Mouse (Mus musculus) ES-Bruce4 (cell line): ENCODE results near the gene Fgg. TPM values are rescaled to one million over a fixed set of nuclear protein-coding genes. Genes with fewer than 3 reads are reported as not detected.

Experiments used
- H3K27ac ChIP-seq: 2 replicates; pipeline ENCODE4 v1.5.1; 2012; ENCODE audit warnings: low read length, inconsistent platforms; ENCODE audit not compliant: insufficient read depth
- H3K27me3 ChIP-seq: 2 replicates; pipeline ENCODE4 v1.6.1; 2012; ENCODE audit warnings: mild to moderate bottlenecking, low read length, inconsistent platforms; ENCODE audit not compliant: control insufficient read depth, poor library complexity, insufficient read depth, severe bottlenecking
- H3K36me3 ChIP-seq: 2 replicates; pipeline ENCODE4 v1.6.1; 2012; ENCODE audit warnings: inconsistent platforms, mild to moderate bottlenecking, low read length, moderate library complexity; ENCODE audit not compliant: control insufficient read depth, poor library complexity, insufficient read depth, severe bottlenecking
- H3K4me1 ChIP-seq: one replicate; pipeline ENCODE4 v1.8.1; 2011; ENCODE audit warnings: low read length; ENCODE audit not compliant: control insufficient read depth, insufficient read depth
- H3K4me3 ChIP-seq: 2 replicates; pipeline ENCODE4 v1.5.1; 2011; ENCODE audit warnings: low read depth, mild to moderate bottlenecking, low read length
- H3K9ac ChIP-seq: 2 replicates; pipeline ENCODE4 v1.6.1; 2012; ENCODE audit warnings: low read depth, mild to moderate bottlenecking, inconsistent platforms; ENCODE audit not compliant: poor library complexity, severe bottlenecking
- H3K9me3 ChIP-seq: replicated peaks from 2 replicates; pipeline ENCODE4 v1.6.1; 2012; ENCODE audit warnings: mild to moderate bottlenecking, low read length, inconsistent platforms; ENCODE audit not compliant: control insufficient read depth, poor library complexity, insufficient read depth, severe bottlenecking
- CTCF ChIP-seq: IDR thresholded peaks from one replicate; pipeline ENCODE4 v1.8.1; 2011; ENCODE audit warnings: low read depth, low read length
- EP300 ChIP-seq: IDR thresholded peaks from 2 replicates; pipeline ENCODE4 v1.6.1; 2011; ENCODE audit warnings: low read depth, low read length; ENCODE audit not compliant: insufficient read depth
- POLR2A ChIP-seq: IDR thresholded peaks from one replicate; pipeline ENCODE4 v1.8.1; 2011; ENCODE audit warnings: low read length; ENCODE audit not compliant: insufficient read depth
- polyA plus RNA-seq: library from polyadenylated mRNA; stranded (reverse); fragments of >200 nt; gene quantifications from 2 replicates; pipeline ENCODE4 v1.2.4, GENCODE M21; 2011; ENCODE audit warnings: low read depth; ENCODE audit not compliant: missing spikeins, insufficient read depth, insufficient read length

The Fgg gene
- polyA plus RNA-seq, 1 experiment = 0.94 TPM

DNA sequence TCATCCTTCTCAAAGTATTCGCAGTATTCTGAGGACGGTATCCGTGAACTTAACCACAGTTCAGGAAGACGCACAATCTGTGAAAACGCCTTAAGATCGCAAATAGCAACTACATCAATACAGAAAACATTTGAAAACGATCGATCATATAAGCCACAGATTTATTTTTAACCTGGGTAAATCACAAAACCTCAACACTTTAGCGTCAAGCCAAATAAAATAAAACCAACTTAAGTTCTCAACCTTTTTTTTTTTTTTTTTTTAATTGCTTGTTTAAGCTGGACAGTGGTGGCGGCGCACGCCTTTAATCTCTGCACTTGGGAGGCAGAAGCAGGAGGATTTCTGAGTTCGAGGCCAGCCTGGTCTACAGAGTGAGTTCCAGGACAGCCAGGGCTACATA, 47.2 kb downstream of the Fgg start:
- peaks cover 15% of the 10 kb centered on the region for H3K36me3 ChIP-seq
- H3K4me3 ChIP-seq = peak overlapping the region; percentile 62
- no peak overlapping the region for H3K27ac ChIP-seq
- TF ChIP-seq POLR2A = no peak
- TF ChIP-seq EP300 = no peak
- TF ChIP-seq CTCF = no peak
- no peaks in the 10 kb centered on the region for H3K4me1 ChIP-seq
- H3K9me3 ChIP-seq = no peaks in the 10 kb centered on the region
- H3K27me3 ChIP-seq = no peaks in the 10 kb centered on the region
- peak overlapping the region; percentile 22 for H3K9ac ChIP-seq

DNA sequence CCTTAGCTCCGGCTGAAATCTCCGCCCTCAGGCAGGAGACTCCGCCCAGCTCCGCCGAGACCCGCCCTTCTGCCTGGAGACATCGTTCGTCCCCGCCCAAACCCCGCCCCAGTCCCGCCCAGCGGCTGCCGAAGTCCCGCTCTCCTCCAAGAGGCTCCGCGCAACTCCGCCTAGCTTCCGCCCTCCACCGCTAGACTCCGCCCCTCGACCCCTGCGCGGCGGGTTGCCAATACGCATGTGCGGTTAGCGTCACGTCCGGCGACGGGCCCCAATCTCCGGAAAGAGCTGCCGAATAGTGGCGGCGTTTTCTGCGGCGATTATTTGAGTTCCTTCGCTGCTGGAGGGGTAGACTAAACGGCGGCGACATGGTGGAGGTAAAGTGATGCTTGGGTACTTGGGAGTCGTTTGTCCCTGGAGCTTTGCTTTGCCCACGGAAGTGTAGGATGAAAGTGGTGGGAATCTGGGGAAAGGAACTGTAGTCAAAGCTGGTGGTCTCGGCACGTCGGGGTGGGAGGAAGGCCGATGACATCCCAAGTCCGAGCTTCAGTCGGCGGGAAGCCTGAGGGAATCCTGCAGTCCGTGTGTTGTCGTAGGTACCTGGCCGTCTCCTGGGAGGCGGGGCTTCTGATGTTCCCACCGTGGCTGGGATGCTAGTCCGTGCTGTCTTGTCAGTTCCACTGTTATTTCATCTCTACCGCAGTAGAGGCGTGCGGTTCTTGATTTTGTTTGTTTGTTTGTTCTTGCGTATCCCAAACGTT, 47.9 kb downstream of the Fgg start, which contains the start of gene Plrg1:
Gene Plrg1, plus strand, starts transcription at position 242 of the 758 bp plus-strand sequence.
- no peaks in the 10 kb centered on the region for H3K27me3 ChIP-seq
- H3K27ac ChIP-seq = peak within 1 kb of the TSS; percentile 49; the same call in 1 of the 2 replicates
- TF ChIP-seq POLR2A (peak; percentile 11), EP300 (no peak)

DNA sequence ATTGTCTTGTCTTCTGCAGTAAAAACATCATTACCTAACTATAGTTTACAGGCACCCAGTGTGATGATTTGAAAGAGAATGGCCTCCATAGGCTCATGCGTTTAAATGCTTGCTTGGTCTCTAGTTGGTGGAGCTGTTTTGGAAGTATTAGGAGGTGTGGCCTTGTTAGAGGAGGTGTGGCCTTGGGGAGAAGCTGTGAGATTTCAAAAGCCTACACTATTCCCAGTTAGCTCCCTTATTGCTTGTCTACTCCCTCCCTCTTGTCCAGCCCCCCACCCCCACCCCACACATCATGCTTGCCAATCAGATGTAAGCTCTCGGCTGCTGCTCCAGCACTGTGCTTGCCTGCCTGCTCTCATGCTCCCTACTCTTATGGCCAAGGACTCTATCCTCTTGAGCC, 49.5 kb downstream of the Fgg start:
- H3K9ac ChIP-seq = no peak overlapping the region
- H3K9me3 ChIP-seq = no peaks in the 10 kb centered on the region
- no peak for TF ChIP-seq POLR2A
- no peak for TF ChIP-seq EP300
- TF ChIP-seq CTCF = no peak
- no peaks in the 10 kb centered on the region for H3K27me3 ChIP-seq
- H3K36me3 ChIP-seq = peaks cover 37% of the 10 kb centered on the region
- H3K4me3 ChIP-seq = no peak overlapping the region
- H3K4me1 ChIP-seq = no peaks in the 10 kb centered on the region
- no peak overlapping the region for H3K27ac ChIP-seq

More for the DNA sequence above, 47.9 kb downstream of the Fgg start, which contains the start of gene Plrg1:
- Histone ChIP-seq H3K9me3 (no peaks in the 10 kb centered on the region), H3K4me1 (no peaks in the 10 kb centered on the region), H3K36me3 (peaks cover 22% of the 10 kb centered on the region), H3K9ac (peak within 1 kb of the TSS; percentile 77), H3K4me3 (peak within 1 kb of the TSS; percentile 98)

Other genes starting within 250 kb of the Fgg start
- gene Rbm46, start 131.2 kb upstream of the Fgg start, polyA plus RNA-seq = 1.4 and 1.8 TPM in 2 replicates
- 0.15 TPM in 1 of 2 replicates, not detected in the other for gene Lrat, start 103.8 kb upstream of the Fgg start, polyA plus RNA-seq
- gene Fga, start 18.4 kb downstream of the Fgg start, polyA plus RNA-seq = not detected in 2 replicates
- not detected in 2 replicates for gene Fgb, start 42.1 kb downstream of the Fgg start, polyA plus RNA-seq
- 87.1 and 88.1 TPM in 2 replicates for gene Plrg1, start 47.8 kb downstream of the Fgg start, polyA plus RNA-seq
- gene Dchs2, start 120.2 kb downstream of the Fgg start, polyA plus RNA-seq = 0.06 and 0.18 TPM in 2 replicates